Mouse (Mus musculus): Measurements from ENCODE around the gene Usp9x.

The Usp9x gene

DNA sequence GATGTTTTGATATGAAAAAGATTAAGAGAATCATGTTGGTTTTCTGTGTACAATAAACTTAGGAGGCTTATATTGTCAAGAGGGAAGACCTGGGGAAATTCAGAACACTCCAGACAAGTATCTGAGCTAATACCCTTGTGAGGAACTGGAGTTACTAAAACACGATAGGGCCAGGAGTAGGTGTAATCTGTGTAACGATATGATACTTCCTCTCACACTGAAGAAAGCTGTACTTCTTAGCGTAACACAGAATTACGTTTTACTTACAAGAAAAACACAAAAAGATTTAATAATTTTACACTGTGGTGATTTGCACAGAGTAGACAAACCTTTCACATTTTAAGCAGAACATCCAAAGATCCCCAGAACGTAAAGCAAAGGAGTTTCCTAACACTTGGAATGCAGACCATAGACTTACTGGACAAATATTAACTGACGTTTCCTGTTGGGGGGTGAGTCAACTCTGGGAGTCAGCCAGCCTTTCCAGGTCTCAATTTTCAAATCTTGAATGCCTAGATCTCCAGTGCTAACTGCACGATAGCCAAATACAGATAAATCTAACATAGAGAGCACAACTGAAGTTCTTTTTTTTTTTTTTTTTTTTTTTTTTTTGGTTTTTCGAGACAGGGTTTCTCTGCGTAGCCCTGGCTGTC is 6.9 kb upstream of the Usp9x start:
- Histone ChIP-seq H3K4me1 (replicated peaks; ENCODE audit: low read depth, low read length) (peaks cover 3% of the 10 kb centered on the region; the same call in 1 of the 2 replicates), H3K4me3 (replicated peaks; ENCODE audit: low read length) (no peak overlapping the region), H3K36me3 (ENCODE audit: insufficient read depth, low read length) (no peaks in the 10 kb centered on the region), H3K27me3 (ENCODE audit: insufficient read depth, low read length) (no peaks in the 10 kb centered on the region), H3K9me3 (ENCODE audit: low read length) (no peaks in the 10 kb centered on the region)
- TF ChIP-seq CTCF (conservative IDR thresholded peaks at IDR 0.05; ENCODE audit: low read length) (no peak), NANOG (IDR thresholded peaks at IDR 0.05; ENCODE audit: borderline replicate concordance, low read length) (no peak), POU5F1 (IDR thresholded peaks at IDR 0.05; ENCODE audit: borderline replicate concordance, low read length) (no peak)

DNA sequence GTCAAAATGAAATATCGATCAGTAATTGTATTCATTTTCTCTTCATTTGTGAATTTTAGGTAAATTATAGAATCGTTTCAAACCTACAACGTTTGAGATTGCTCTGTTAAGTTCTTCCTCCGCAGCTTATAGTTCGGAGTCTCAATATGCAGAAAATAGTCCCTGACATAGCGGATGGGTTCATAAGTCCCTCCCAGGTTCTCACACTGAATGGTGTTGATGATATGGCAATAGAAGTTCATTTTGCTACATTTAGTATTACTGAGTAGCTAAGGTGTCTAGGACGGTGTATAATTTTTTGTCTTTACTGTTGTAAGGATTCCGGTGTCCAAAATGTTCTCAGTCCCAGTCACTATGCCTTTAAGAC is 1.1 kb upstream of the Usp9x start:
- H3K4me1 ChIP-seq (replicated peaks; ENCODE audit: low read depth, low read length) = peaks cover 11% of the 10 kb centered on the region; the same call in 1 of the 2 replicates
- TF ChIP-seq POU5F1 (IDR thresholded peaks at IDR 0.05; ENCODE audit: borderline replicate concordance, low read length) (no peak), NANOG (IDR thresholded peaks at IDR 0.05; ENCODE audit: borderline replicate concordance, low read length) (no peak), CTCF (conservative IDR thresholded peaks at IDR 0.05; ENCODE audit: low read length) (no peak)

DNA sequence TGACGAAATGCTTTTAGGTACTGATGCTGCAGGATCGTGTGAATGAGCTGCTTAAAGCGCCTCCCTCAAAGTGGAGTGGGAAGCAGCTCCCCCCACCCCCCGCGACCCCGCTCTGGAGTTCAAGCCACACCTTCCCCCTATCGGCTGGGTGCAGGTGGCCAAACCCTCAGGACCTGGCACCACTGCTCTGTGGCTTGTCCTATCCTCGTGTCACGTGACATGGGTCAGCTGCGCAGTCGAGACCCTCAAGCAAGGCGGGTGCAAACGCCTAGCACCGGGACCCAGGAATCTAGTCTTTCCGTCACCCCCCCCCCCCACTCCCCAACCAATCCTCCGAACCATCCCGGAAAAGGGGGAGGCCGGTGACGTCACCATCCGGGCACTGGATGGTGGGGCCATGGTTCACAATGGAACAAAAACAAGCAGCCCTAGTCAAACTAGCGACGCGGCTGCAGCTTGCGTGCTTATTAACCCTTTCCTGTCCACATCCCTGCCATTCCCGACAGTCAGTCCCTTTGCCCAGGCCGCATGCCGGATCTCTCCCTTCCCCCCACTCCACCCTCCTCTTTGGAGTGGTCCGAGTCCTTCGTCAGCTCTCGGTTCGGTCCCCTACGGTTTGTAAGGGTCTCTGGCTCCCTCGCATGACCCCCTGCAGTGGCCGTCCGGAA is 591 bp upstream of the Usp9x start:
- Histone ChIP-seq H3K9me3 (ENCODE audit: low read length) (no peaks in the 10 kb centered on the region), H3K4me1 (replicated peaks; ENCODE audit: low read depth, low read length) (peaks cover 13% of the 10 kb centered on the region), H3K4me3 (replicated peaks; ENCODE audit: low read length) (peak overlapping the region; percentile 90), H3K27me3 (ENCODE audit: insufficient read depth, low read length) (no peaks in the 10 kb centered on the region), H3K36me3 (ENCODE audit: insufficient read depth, low read length) (peaks cover 10% of the 10 kb centered on the region; the same call in 1 of the 2 replicates)
- TF ChIP-seq POU5F1 (IDR thresholded peaks at IDR 0.05; ENCODE audit: borderline replicate concordance, low read length) (no peak), CTCF (conservative IDR thresholded peaks at IDR 0.05; ENCODE audit: low read length) (no peak), NANOG (IDR thresholded peaks at IDR 0.05; ENCODE audit: borderline replicate concordance, low read length) (no peak)

More for the DNA sequence above, 1.1 kb upstream of the Usp9x start:
- H3K27me3 ChIP-seq (ENCODE audit: insufficient read depth, low read length) = no peaks in the 10 kb centered on the region
- H3K36me3 ChIP-seq (ENCODE audit: insufficient read depth, low read length) = peaks cover 10% of the 10 kb centered on the region; the same call in 1 of the 2 replicates
- peak overlapping the region; percentile 90 for H3K4me3 ChIP-seq (replicated peaks; ENCODE audit: low read length)
- no peaks in the 10 kb centered on the region for H3K9me3 ChIP-seq (ENCODE audit: low read length)

DNA sequence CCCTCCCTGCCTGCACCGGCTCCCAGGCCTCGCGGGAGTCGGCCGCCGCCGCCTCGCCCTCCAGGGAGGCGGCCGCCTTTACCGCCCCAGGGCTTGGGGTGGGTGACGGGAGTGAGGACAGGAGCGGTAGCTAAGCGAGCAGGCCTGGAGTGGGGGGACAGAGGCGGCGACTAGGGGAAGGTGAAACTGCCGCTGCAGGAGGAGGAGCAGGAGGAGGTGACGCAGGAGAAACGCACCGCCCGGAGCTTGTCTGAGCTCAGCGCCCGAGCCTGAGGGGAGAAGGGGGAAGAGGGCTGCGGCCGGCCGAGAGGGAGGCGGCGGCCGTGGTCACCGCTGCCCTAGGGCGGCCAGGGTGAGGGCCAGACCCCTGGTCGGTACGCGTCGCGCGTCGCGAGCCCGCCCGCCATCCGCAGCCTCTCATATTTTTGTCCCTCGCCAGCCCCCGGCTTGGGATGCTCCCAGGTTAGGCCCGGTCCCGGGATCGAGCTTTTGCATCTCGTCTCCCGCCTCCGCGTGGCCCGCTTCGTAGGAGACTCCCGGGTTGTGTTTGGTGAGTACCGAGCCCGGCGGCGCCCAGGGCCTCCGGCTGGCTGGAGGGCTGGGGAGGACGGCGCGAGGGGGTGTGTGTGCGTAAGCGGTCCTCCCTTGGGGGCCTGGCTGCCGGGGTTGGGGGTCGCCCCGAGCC is 620 bp downstream of the Usp9x start:
- Histone ChIP-seq H3K9me3 (ENCODE audit: low read length) (no peaks in the 10 kb centered on the region), H3K4me3 (replicated peaks; ENCODE audit: low read length) (peak overlapping the region; percentile 90)

DNA sequence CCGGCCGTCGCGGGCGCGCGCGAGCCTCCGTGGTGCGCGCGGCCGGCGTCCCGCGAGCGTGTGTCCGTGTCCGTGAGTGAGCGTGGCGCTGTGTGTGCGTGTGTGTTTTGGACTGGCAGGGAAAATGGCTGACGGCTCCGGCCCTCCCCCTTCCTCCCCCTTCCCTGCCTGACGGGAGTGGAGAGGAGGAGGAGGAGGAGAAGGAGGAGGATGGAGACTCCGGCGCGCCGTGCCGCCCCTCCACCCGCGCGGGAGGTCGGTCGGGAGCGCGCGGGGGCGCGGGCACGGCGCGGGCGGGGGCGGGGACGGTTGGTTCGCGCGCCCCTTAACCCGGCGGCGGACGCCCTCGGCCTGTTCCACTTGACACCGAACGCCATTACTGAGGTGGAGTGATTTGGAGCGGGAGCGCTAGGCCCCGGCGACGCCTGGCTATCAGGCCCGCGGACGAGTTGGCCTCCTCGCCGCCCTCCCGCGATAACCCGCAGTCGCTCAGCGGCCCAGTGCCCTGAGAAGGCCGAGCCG is 1.2 kb downstream of the Usp9x start:
- Histone ChIP-seq H3K4me1 (replicated peaks; ENCODE audit: low read depth, low read length) (peaks cover 21% of the 10 kb centered on the region), H3K9me3 (ENCODE audit: low read length) (no peaks in the 10 kb centered on the region), H3K4me3 (replicated peaks; ENCODE audit: low read length) (peak overlapping the region; percentile 90), H3K27me3 (ENCODE audit: insufficient read depth, low read length) (no peaks in the 10 kb centered on the region), H3K36me3 (ENCODE audit: insufficient read depth, low read length) (peaks cover 20% of the 10 kb centered on the region)
- TF ChIP-seq POU5F1 (IDR thresholded peaks at IDR 0.05; ENCODE audit: borderline replicate concordance, low read length) (no peak), NANOG (IDR thresholded peaks at IDR 0.05; ENCODE audit: borderline replicate concordance, low read length) (no peak), CTCF (conservative IDR thresholded peaks at IDR 0.05; ENCODE audit: low read length) (no peak)

More for the DNA sequence above, 620 bp downstream of the Usp9x start:
- no peak for TF ChIP-seq NANOG (IDR thresholded peaks at IDR 0.05; ENCODE audit: borderline replicate concordance, low read length)
- no peak for TF ChIP-seq POU5F1 (IDR thresholded peaks at IDR 0.05; ENCODE audit: borderline replicate concordance, low read length)
- TF ChIP-seq CTCF (conservative IDR thresholded peaks at IDR 0.05; ENCODE audit: low read length) = no peak
- H3K4me1 ChIP-seq (replicated peaks; ENCODE audit: low read depth, low read length) = peaks cover 18% of the 10 kb centered on the region
- peaks cover 14% of the 10 kb centered on the region for H3K36me3 ChIP-seq (ENCODE audit: insufficient read depth, low read length)
- no peaks in the 10 kb centered on the region for H3K27me3 ChIP-seq (ENCODE audit: insufficient read depth, low read length)

DNA sequence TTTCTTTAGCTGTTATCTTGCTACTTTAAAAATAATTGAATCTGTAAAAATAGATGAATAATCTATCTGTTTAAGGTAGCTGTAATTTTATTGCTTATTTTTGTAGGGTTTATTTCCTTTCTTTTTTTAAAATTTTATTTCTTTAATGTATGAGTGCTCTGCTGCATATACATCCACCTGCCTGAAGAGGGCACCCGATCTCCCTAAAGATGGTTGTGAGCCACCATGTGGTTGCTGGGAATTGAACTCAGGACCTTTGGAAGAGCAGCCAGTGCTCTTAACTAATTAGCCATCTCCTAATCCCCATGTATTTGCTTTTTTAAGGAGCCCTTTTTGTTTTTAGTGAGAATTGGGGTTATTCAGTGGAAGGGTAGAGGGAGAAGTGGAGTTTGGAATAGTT is 14.3 kb downstream of the Usp9x start:
- Histone ChIP-seq H3K27me3 (ENCODE audit: insufficient read depth, low read length) (no peaks in the 10 kb centered on the region), H3K4me1 (replicated peaks; ENCODE audit: low read depth, low read length) (peaks cover 16% of the 10 kb centered on the region), H3K4me3 (replicated peaks; ENCODE audit: low read length) (no peak overlapping the region), H3K36me3 (ENCODE audit: insufficient read depth, low read length) (peaks cover 8% of the 10 kb centered on the region), H3K9me3 (ENCODE audit: low read length) (no peaks in the 10 kb centered on the region)
- TF ChIP-seq NANOG (IDR thresholded peaks at IDR 0.05; ENCODE audit: borderline replicate concordance, low read length) (no peak), POU5F1 (IDR thresholded peaks at IDR 0.05; ENCODE audit: borderline replicate concordance, low read length) (no peak), CTCF (conservative IDR thresholded peaks at IDR 0.05; ENCODE audit: low read length) (peak; percentile 32)

DNA sequence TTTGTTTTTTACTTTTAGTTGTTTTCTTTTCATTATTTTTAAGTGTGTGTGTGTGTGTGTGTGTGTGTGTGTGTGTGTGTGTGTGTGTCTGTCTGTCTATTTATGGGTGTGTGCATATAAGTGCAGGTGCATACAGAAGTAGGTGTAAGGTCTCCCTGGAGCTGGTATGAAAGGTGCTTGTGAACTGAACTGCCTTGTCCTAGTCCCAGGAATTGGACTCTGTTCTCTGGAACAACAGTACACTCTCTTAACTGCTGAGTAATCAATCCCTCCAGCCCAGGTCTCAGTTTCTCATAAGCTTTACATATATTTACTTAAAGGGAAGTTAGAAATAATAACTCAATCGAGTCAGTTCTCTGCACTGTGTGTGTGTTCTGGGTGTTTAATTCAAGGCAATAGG is 25.7 kb downstream of the Usp9x start:
- no peaks in the 10 kb centered on the region for H3K27me3 ChIP-seq (ENCODE audit: insufficient read depth, low read length)
- H3K4me3 ChIP-seq (replicated peaks; ENCODE audit: low read length) = no peak overlapping the region
- H3K36me3 ChIP-seq (ENCODE audit: insufficient read depth, low read length) = peaks cover 55% of the 10 kb centered on the region
- TF ChIP-seq NANOG (IDR thresholded peaks at IDR 0.05; ENCODE audit: borderline replicate concordance, low read length) (no peak), POU5F1 (IDR thresholded peaks at IDR 0.05; ENCODE audit: borderline replicate concordance, low read length) (no peak), CTCF (conservative IDR thresholded peaks at IDR 0.05; ENCODE audit: low read length) (no peak)
- 0 out of 2 replicates have a peak, but pooled peaks cover 6% of the 10 kb centered on the region for H3K4me1 ChIP-seq (replicated peaks; ENCODE audit: low read depth, low read length)
- H3K9me3 ChIP-seq (ENCODE audit: low read length) = no peaks in the 10 kb centered on the region

DNA sequence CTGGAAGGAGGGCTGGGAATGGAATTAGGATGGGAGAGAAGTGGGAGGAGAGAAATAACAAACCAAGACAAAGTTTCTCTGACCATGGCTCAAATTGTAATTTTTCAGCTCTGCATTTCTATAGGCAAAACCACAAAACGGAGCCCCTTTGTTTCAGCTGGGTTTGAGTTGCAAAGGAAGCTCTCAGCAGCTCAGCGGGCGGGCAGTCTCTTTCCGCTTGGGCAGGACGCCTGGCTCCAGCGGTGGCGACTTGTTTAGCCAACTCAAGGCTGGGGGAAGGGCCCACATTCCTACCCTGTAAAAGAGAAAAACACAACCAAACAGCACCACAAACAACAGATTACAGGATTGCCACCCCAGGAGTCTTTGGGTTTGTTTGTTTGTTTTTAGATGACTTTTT is 135.2 kb downstream of the Usp9x start:
- Histone ChIP-seq H3K9me3 (ENCODE audit: low read length) (no peaks in the 10 kb centered on the region), H3K4me3 (replicated peaks; ENCODE audit: low read length) (peak overlapping the region; percentile 61; the same call in 1 of the 2 replicates)
- peak; percentile 85 for TF ChIP-seq NANOG (IDR thresholded peaks at IDR 0.05; ENCODE audit: borderline replicate concordance, low read length)
- TF ChIP-seq CTCF (conservative IDR thresholded peaks at IDR 0.05; ENCODE audit: low read length) = no peak
- TF ChIP-seq POU5F1 (IDR thresholded peaks at IDR 0.05; ENCODE audit: borderline replicate concordance, low read length) = no peak; the same call in 1 of the 2 replicates

More for the DNA sequence above, 135.2 kb downstream of the Usp9x start:
- no peaks in the 10 kb centered on the region for H3K36me3 ChIP-seq (ENCODE audit: insufficient read depth, low read length)
- no peaks in the 10 kb centered on the region for H3K27me3 ChIP-seq (ENCODE audit: insufficient read depth, low read length)
- peaks cover 34% of the 10 kb centered on the region for H3K4me1 ChIP-seq (replicated peaks; ENCODE audit: low read depth, low read length)

Data from E14TG2a.4 (cell line).